Mouse (Mus musculus) ES-CJ7 (cell line): ENCODE data around the gene Cd28.

Experiments
- DNase-seq: peaks from one replicate; pipeline ENCODE4 v3.0.0; 2011; ENCODE audit warnings: low read depth, low spot score

The Cd28 gene

GRCm38 (mm10) chr1:60799795-60800345 lies 83.3 kb downstream of the Cd28 start:
- DNase-seq, result no peak

DNA sequence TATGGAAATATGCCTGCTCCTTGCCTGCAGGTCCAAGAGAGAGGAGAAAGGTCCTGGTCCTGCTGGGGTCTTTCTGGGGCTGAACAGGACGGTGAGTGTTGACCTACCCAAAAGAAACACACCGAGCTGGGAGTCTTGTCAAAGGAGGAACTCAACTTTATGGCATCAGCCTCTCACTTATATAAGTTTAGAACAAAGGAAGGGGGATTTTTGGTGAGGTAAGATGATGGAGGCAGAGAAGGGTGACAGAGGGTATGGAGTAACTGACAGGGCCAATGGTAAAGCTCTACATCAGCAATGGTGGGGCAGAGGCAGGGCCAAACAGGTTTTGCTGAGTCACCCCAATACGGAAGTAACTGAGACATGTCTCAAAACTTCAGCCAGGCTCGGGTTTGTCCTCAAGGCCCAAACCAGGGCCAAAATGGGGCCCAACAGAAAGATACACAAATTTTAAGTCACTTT lies 84.6 kb downstream of the Cd28 start:
- DNase-seq, result no peak

DNA sequence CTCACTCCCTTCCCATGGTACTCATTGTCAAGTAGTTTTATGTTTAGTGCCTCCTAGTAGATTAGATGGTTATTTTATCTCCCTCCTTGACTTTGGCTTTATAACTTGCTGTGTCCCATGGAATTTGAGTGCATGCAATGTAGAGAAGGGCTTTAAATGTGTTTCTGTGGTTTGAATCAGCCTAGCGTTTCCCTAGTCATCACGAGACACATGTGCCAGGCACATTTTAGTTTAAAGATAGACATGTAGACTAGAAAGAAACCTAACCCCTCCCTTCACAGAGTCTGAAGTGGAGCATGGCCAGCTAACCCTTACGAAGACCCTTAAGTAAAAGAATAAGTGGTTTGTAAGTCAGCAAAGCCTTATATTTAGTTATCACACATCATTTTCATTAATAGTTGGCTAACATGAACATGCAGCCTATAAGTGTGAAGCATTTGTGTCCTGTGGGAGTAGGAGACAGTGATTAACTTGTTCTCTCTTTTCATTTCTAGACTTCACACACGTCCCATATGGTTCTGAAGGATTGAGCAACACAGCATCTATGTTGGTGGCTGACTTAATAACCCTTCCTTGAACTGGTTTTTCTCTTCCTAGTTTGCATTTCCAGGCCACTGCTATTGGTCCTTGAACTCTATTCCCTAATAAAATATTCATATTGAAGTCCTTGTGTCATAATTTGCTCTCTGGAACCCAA lies 86.7 kb downstream of the Cd28 start:
- no peak for DNase-seq

GRCm38 (mm10) chr1:60803825-60804696 lies 87.5 kb downstream of the Cd28 start:
- DNase-seq, result no peak

DNA sequence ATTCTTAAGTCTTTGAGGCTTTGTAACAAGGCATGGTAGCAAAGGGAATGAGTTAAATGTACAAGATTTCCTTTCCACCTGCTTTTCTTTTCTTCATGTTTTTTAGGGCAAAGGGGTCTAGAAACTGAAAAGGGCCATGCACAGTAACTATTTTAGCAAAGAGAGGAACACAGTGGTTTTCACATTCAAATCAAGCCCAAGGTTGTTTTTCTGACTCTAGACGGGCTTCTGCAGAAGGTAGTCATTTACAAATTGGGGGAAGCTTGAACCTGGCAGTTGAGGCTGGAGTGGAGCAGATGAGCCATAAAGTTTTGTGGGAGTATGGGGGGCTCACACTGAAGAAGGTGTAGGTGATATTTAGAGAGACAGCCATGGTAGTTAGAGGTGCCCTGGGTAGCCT lies 88.6 kb downstream of the Cd28 start:
- DNase-seq, result no peak

DNA sequence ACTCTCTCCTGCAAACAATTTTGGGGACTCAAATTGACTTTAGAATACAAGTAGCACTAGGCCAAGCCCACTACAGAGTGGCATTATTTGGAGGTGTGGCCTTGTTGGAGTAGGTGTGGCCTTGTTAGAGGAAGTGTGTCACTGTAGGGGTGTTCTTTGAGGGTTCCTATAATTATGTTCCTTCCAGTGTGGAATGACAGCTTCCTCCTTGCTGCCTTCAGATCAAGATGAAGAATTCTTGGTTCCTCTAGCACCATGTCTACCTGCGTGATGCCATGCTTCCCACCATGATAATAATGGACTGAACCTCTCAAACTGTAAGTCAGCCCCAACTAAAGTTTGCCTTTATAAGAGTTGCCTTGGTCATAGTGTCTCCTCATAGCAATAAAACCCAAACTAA lies 91.1 kb downstream of the Cd28 start:
- no peak for DNase-seq

DNA sequence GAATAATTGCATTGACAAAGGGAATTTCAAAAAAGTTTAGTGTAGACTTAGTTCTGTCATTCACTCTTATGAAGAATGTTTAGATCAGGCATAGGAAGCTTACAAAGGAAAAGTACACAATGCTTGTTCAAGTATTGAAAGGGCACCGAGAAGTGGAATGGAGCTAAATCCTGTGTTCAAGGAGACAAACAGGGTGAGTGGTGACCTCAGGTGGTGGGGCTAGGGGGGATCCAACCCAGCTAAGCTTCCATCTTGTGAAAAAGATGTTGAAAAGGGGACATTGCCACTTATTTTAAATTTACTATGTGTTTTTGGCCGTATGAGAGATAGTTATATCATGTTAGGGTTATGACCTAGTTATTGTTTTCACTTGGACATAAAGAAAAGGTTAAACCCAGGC lies 91.9 kb downstream of the Cd28 start:
- no peak for DNase-seq

DNA sequence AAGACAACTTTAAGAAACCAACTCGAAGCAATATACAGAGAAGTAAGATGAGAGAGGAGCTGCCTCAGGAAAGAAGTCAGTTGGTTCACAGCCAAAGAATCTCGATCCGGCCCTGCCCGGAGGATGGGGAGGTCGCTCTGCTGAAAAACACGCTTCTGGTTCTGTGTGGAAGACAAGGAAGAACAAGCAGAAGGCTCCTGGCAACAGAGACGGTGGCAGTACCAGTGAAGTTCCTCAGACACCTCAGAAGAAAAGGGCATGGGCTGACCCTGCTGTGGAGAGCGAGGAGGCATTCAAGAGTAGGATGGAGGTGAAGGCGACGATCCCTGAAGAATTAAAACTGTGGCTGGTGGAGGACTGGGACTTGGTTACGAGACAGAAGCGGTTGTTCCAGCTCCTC lies 92.6 kb downstream of the Cd28 start:
- DNase-seq, result no peak

DNA sequence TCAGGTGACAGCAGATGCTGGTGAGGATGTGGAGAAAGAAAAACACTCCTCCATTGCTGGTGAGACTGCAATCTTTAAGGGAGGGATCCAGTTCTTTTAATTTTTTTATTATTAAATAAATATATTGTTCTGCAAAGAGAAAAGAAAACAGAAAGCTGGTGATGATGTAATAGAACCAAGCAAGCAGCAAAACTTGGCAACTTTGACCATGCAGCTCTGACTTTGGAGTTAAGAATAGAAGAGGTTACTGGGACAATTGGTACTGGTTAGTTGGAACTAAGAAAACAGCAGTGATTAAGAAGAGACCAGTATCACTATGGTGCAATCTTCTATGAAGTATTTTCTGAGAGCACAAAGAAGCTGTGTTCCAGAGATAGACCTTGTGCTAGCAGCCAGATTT lies 94.2 kb downstream of the Cd28 start:
- DNase-seq, result no peak

DNA sequence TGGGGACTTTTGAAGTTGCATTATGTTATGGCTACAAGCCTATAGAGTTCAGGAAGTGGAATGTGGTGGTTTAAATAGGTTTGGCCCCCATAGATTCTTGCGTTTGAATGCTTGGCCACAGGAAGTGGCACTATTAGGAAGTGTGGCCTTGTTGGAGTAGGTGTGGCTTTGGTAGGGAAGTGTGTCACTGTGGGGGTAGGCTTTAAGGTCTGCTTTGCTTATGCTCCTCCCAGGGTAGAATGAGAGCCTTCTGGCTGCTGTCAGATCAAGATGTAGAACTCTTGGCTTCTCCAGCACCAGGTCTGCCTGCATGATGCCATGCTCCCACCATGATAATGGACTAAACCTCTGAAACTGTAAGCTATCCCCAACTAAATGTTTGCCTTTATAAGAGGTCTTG lies 95.4 kb downstream of the Cd28 start:
- DNase-seq, result no peak

GRCm38 (mm10) chr1:60813411-60813810 lies 96.8 kb downstream of the Cd28 start:
- no peak for DNase-seq

DNA sequence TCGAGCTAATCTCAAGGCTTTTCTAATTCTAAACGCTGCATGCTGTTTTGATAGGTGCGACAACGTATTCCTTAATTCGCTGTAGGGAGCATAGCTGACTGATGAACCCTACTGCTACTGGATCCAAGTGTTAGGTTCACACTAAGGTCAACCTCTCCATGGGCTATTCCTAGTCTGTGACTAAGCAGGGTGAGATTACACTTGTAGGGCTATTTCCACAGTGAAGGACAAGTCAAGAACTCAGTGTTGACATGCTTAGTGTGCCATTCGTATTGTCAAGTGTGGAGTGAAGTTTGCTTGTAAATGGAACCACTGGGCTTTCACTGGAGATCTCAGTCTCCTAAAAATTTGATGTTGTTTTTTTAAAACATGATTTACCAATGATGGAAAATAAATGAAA lies 99.3 kb downstream of the Cd28 start:
- peak; percentile 45 for DNase-seq

DNA sequence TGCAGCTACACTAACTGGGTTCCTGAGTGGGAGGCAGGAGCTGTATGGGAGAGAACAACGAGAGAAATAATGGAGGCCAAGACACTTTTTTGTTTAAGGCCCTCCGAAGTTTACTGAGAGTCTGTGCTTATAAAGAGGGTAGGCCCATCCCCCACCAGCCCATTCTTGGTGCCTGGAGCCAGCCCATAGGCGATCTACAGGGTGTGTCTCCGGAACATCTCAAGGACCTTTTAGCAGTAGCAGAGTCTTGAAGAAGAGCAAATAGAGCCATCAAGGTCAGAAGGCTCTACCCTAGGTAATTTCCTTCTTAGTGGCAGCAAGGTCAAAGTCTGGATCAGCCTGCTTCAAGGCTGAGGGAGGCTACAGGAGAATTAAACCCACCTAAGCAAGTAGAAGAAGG lies 101.9 kb downstream of the Cd28 start:
- peak; percentile 83 for DNase-seq

- no peak for DNase-seq
These were observed 103.4 kb downstream of the Cd28 start for GRCm38 (mm10) chr1:60819993-60820392.

DNA sequence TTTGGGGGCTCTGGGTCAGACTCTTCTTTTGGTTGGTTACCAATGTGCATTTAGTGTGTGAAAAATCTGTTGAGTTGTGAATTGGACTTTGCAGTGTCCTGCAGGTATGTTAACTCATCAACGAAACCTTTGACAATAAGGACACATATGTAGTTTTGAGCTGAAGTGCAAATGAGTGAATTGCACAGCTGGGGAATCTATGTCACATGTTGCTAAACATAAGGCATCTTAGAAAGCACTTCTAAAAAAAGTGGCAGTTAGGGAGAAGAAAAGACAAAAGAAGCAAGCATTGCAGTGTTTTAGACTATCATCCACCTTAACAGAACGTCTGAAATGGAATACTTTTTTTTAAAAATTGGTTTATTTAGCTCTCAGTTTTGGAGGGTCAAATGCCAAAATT lies 104.4 kb downstream of the Cd28 start:
- DNase-seq, result no peak

- no peak for DNase-seq
These were observed 105.0 kb downstream of the Cd28 start for GRCm38 (mm10) chr1:60821590-60821989.
